Mouse (Mus musculus) urinary bladder, postnatal 4 days (tissue): Measurements from ENCODE around the gene Srgap3.
A peak's percentile ranks its signal among the peaks of the same experiment; 100 is the strongest.
"Not testable (repeated sequence)": the region's sequence is repeated elsewhere in the genome, so short reads cannot be mapped to it uniquely, and the experiment has no call there.

Source experiments
- DNase-seq, 2 experiments: peaks; one replicate each; pipeline ENCODE4 v3.0.0; 2021 to 2022; ENCODE audit warnings: low spot score in 2 of 2

The Srgap3 gene

DNA sequence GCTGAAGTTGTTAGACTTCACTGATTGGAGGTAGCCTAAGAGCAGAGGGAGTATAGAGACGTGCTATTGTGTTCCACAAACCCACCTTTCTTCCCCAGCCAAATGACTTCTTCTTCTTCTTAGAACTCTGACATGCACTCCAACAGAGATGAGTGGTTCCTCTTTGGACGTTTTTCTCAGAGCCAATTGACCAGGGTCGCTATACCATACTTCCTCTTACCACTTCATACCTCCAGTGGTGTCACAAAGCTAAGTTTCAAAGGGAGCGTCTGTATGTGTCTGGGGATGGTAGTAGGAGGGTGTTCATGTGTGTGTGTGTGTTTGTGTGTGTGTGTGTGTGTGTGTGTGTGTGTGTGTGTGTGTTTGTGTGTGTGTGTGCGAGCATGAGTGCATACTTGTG, 195.1 kb downstream of the Srgap3 start:
- no peak for DNase-seq

GRCm38 (mm10) chr6:112742297-112742696, 204.8 kb downstream of the Srgap3 start:
- no peak for DNase-seq

DNA sequence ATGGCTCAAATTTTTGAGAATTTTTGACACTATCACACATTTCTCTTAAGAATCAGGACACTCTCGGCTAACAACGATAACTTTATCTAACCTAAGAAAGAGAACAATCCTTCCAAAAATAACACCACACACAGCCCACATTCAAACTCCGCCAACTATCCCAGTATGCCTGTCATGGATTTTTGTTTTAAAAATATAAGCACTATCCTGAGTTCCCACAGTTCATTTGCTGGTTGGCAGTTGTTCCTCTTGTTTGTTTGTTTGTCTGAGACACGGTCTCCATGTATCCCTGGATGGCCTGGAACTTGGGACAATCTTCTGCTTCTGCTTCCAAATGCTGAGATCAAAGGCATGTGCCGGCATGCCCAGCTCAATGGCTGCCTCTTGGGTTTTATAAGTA, 205.3 kb downstream of the Srgap3 start:
- DNase-seq, result no peak

GRCm38 (mm10) chr6:112739635-112740034, 207.4 kb downstream of the Srgap3 start:
- no peak for DNase-seq

DNA sequence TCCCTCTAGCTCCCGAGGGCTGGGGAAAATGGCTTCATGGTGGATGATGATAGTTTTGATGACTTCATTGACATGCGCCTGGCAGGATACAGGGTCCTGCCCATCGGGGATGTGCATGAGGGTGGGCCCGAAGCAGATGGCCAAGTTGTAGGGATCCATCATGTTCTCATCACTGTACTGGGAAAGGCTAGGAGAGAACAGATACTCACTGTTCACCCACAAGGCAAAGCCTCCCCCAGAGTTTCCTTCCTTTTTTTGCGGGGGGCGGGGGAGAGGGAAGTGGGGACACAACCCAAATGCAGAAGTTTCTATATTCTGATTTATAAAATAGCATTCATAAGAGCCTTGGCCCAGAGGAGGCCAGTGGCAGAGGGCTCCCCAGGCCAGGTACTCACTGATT, 208.1 kb downstream of the Srgap3 start:
- no peak for DNase-seq

DNA sequence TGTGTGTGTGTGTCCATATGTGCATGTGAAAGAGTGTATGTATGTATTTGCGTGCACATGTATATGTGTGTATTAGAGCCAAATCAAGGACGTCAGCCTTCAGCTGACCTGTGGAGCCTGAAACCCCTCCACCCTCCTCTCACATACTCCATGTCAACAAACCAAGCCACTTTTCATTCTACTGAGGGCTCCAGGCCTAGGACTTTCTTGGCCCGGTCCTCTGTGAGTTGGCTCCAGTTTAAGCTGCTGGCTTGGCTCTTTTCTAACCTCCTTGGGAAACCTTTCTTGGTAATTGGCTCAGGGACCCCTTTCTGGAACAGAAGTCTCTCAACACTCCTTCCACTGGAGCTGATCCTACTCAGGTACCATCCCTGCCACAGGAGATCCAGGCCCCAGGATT, 210.6 kb downstream of the Srgap3 start:
- no peak for DNase-seq

DNA sequence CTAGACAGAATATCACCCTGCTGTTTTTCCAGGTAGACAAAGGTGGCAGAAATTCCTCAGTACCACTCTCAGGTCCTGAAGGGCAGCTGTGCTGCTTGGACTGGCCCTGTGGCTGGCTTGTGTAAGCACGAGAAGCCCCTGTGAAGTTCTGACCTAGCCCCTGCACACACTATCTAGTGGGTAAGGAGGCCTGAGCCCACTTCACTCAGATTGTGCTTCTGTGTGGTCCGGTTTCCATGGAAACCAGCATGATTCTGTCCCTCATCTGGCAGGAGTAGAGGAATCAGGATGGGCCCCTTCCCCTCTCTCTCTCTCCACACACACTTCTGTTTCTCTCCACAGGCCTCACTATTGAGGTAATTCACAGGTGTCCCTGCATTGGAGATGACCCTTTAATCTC, 212.0 kb downstream of the Srgap3 start:
- no peak for DNase-seq

- no peak for DNase-seq
Measured at GRCm38 (mm10) chr6:112733942-112734341, 213.1 kb downstream of the Srgap3 start.

DNA sequence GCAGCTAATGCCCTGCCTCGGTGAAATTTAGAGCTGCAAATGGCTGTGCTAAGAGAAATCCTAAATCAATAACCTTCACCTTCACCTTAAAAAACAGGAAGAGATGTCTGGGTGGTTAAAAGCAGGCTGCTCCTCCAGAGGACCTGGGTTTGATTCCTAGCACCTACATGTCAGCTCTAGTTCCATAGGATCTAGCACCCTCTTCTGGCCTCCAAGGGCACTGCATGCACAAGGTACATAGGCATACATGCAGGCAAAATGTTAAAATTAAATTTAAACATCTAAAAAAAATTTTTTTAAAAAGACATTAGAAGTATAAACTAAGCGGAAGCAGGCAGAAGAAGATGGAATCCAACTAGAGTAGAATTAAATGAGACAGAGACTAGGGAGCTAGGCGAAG, 214.6 kb downstream of the Srgap3 start:
- DNase-seq, result no peak

DNA sequence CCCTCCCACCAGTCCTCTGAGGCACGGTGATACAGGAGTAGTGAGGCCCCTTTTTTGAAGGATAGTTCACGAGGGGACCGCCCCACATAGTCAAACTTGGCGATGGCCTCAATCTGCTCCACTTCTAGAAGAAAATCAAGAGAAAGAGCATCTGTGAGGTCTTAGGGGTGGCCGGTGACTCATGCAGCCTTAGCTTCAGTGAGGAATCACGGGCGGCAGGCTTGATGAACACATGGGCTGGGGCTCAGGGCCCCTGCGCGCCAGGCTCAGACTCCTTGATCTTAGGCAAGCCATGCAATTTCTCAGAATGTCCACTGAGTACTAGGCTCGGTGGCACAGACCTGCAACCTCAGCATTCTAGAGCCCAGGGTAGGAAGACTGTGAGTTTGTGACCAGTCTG, 215.7 kb downstream of the Srgap3 start:
- DNase-seq, result no peak

- peak; percentile 47 to 69 for DNase-seq
Measured at GRCm38 (mm10) chr6:112728760-112729422, 218.2 kb downstream of the Srgap3 start.

- DNase-seq, result no peak
Measured at GRCm38 (mm10) chr6:112725468-112725867, 221.6 kb downstream of the Srgap3 start.

DNA sequence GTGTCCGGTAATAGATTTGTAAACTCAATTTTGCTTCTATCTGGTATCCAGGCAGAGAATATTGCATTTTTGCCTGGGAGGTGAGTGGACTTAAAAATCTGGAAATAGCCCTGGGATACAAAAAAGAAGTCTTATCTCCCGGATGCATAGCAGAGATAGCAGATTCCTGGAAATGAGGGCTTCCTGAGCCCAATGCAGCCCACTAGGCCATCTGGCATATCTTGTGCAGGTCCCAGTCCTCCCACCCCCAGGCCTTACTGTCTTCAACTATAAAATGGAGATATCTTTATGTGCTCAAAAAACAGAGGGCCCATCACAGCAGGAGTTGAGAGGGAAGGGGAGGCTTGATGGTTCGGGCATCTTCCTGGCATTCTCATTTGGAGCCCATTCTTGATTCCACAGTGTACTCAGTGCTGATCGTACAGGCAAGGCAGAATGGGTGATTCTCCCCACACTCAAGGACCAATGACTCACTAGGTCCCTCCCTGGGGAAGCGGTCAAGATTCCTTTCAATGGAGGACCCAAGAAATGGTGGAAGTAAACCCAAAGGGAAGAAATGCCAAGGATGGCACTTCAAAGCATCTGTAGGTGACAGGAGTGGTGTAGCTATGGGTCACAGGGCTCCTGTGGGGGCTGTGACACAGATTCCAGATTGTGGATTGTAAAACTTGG, 226.5 kb downstream of the Srgap3 start:
- no peak for DNase-seq

- DNase-seq, result no peak
Measured at GRCm38 (mm10) chr6:112719983-112720382, 227.1 kb downstream of the Srgap3 start.

DNA sequence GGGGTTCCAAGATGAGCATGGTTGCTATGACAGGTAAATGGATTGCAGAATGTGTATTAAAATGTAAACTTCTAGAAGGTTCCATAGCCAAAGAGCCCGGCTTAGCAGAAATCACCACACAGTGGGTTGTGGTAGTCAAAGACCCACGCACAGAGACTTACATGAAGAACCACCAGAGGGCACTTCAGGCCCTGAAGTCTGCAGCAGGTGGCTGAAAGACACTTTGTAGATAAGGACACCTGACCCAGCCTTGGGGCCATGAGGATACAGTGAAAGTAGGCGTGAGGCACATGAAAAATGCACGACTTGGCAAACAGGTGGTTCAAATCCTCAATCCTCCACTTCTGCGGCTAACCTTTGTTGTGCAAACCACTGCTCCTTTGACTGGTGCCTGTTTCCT, 229.9 kb downstream of the Srgap3 start:
- no peak for DNase-seq

DNA sequence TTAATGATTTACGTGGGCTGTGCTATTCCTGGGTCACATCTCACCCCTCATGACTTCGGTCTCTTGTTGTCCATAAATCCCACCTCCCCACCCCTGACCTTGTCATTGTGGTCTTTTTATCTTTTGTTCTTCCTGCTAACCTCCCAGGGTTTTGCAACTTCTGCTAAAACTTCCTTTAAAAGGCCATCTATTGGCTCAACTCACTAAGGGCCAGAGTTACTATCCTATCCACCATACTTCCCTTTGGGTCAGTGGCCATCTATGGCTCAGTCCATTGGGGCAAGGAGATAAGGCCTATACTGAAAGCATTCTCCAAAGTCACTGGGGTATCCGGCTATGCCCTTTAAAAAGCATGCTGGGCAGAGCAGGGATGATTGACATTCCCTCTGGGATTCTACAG, 233.1 kb downstream of the Srgap3 start:
- DNase-seq, result no peak

- DNase-seq, result not testable (repeated sequence)
Measured at GRCm38 (mm10) chr6:112702296-112702695, 244.8 kb downstream of the Srgap3 start.

DNA sequence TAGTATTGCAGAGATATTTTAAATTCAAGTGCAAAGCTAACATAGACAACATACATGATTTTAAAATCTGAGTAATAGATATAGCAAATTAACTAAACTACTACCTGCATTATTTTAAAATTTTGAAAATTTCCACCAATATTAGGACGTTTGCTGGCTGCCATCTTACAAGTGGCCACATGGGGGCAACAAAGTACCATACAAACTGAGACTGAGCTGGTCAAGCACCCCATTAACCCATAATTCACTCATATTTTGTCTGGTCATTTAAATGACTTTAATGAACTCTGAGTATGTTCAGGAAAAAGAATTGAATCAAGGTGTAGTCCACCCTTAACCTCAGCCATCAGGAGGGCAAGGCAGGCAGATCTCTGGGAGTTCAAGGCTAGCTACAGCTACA, 246.7 kb downstream of the Srgap3 start:
- no peak for DNase-seq

- no peak for DNase-seq
Measured at GRCm38 (mm10) chr6:112699115-112699514, 248.0 kb downstream of the Srgap3 start.

DNA sequence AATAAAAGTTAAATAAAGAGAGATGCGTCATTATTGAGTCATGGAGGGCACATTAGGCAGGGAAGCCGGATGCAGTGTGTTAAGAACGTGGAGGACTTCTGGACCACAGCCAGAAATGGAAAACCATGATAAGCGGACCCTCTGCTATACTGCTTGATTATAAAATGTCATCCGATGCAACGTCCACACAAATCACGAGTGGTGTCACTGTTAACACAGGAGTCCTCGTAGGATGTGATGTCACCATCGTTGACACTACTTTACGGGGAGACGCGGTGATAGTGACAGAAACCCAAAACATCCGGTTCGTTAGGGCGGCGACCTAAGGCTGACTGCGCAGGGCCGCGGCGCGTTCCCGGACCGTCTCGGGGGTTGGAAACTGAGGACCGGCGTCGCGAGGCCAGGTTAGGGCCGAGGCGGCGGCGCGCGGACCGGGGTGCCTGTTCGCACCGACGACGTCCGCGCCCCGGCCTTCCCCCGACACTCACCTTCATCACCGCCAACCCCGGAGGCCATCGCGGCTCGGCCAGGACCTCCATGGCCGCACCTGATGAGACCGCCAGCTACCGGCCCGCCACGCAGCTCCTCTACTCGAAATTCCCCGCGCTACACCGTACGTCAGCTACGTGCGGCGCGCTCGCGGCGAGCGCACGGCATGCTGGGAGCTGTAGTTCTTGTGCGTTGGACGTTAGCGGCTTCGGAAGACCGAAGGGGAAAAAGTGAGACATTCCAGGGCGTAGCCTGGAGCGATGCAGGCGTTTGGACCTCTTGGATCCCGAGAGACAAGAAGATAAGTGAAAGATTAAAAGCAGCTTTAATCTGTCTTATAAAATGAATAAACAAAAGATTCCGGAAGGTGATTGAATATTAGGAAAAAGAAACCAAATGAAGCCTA, 250.8 kb downstream of the Srgap3 start, which contains the start of gene Rad18:
Gene Rad18 (minus strand): TSS at position 631 of the 895 bp plus-strand sequence.
- peak; percentile 71 to 81 for DNase-seq

GRCm38 (mm10) chr6:112694492-112694891, 252.6 kb downstream of the Srgap3 start:
- DNase-seq, result no peak

GRCm38 (mm10) chr6:112691523-112691922, 255.5 kb downstream of the Srgap3 start:
- no peak for DNase-seq

GRCm38 (mm10) chr6:112688033-112688432, 259.0 kb downstream of the Srgap3 start:
- no peak for DNase-seq
